Mouse (Mus musculus): ENCODE data around the gene Sufu. TPM values are rescaled to one million over a fixed set of nuclear protein-coding genes. Genes with fewer than 3 reads are reported as not detected.

Gene Sufu
- polyA plus RNA-seq, 1 experiment from 2014 or later, result 5.7 TPM

- H3K4me3 ChIP-seq (ENCODE audit: low read depth, low read length), result peak overlapping the region; percentile 85
- no peaks in the 10 kb centered on the region; the same call in 1 of the 2 replicates for H3K36me3 ChIP-seq (ENCODE audit: control insufficient read depth, insufficient read depth)
- no peaks in the 10 kb centered on the region for H3K9me3 ChIP-seq (replicated peaks; ENCODE audit: control insufficient read depth, low read length)
- peak overlapping the region; percentile 98 for H3K4me2 ChIP-seq (ENCODE audit: low read depth, low read length)
- no peak for ATAC-seq (ENCODE audit: low read depth)
- H3K27ac ChIP-seq (ENCODE audit: low read length), result peak overlapping the region; percentile 97
- WGBS (ENCODE audit: insufficient replicate concordance), result 0% methylated on average over 49 of the region's 50 CpGs
- peaks cover 32% of the 10 kb centered on the region for H3K4me1 ChIP-seq (ENCODE audit: control insufficient read depth, low read depth, low read length)
- no peaks in the 10 kb centered on the region for H3K27me3 ChIP-seq (ENCODE audit: control insufficient read depth, insufficient read depth, low read depth, low read length)
- H3K9ac ChIP-seq (ENCODE audit: low read depth, low read length), result peak overlapping the region; percentile 91
Measured at GRCm38 (mm10) chr19:46500581-46501341, 104.1 kb downstream of the Sufu start.

GRCm38 (mm10) chr19:46501401-46502068, 104.8 kb downstream of the Sufu start, which contains the start of gene Trim8:
Trim8 (plus strand) TSS chr19:46501702.
- Histone ChIP-seq H3K4me3 (ENCODE audit: low read depth, low read length) (peak within 1 kb of the TSS; percentile 85), H3K27me3 (ENCODE audit: control insufficient read depth, insufficient read depth, low read depth, low read length) (no peaks in the 10 kb centered on the region), H3K27ac (ENCODE audit: low read length) (peak within 1 kb of the TSS; percentile 97), H3K9ac (ENCODE audit: low read depth, low read length) (peak within 1 kb of the TSS; percentile 91), H3K4me2 (ENCODE audit: low read depth, low read length) (peak within 1 kb of the TSS; percentile 98), H3K4me1 (ENCODE audit: control insufficient read depth, low read depth, low read length) (peaks cover 40% of the 10 kb centered on the region), H3K36me3 (ENCODE audit: control insufficient read depth, insufficient read depth) (no peaks in the 10 kb centered on the region; the same call in 1 of the 2 replicates), H3K9me3 (replicated peaks; ENCODE audit: control insufficient read depth, low read length) (no peaks in the 10 kb centered on the region)
- WGBS (ENCODE audit: insufficient replicate concordance), result under 1% methylated on average over 60 of the region's 64 CpGs
- ATAC-seq (ENCODE audit: low read depth), result peak; percentile 8

GRCm38 (mm10) chr19:46502069-46502455, 105.4 kb downstream of the Sufu start:
- 0 out of 2 replicates have a peak, but pooled peaks have one; percentile 5 for ATAC-seq (ENCODE audit: low read depth)
- H3K4me1 ChIP-seq (ENCODE audit: control insufficient read depth, low read depth, low read length), result peaks cover 45% of the 10 kb centered on the region

GRCm38 (mm10) chr19:46502471-46503166, 105.9 kb downstream of the Sufu start:
- peak; percentile 57 for ATAC-seq (ENCODE audit: low read depth)
- Histone ChIP-seq H3K9ac (ENCODE audit: low read depth, low read length) (peak overlapping the region; percentile 91), H3K4me3 (ENCODE audit: low read depth, low read length) (peak overlapping the region; percentile 85), H3K4me1 (ENCODE audit: control insufficient read depth, low read depth, low read length) (peaks cover 49% of the 10 kb centered on the region), H3K27ac (ENCODE audit: low read length) (peak overlapping the region; percentile 97), H3K36me3 (ENCODE audit: control insufficient read depth, insufficient read depth) (no peaks in the 10 kb centered on the region; the same call in 1 of the 2 replicates), H3K27me3 (ENCODE audit: control insufficient read depth, insufficient read depth, low read depth, low read length) (no peaks in the 10 kb centered on the region), H3K9me3 (replicated peaks; ENCODE audit: control insufficient read depth, low read length) (no peaks in the 10 kb centered on the region), H3K4me2 (ENCODE audit: low read depth, low read length) (peak overlapping the region; percentile 98)
- under 1% methylated on average over 53 of the region's 53 CpGs for WGBS (ENCODE audit: insufficient replicate concordance)

More at GRCm38 (mm10) chr19:46502069-46502455, 105.4 kb downstream of the Sufu start:
- no peaks in the 10 kb centered on the region for H3K27me3 ChIP-seq (ENCODE audit: control insufficient read depth, insufficient read depth, low read depth, low read length)
- H3K9me3 ChIP-seq (replicated peaks; ENCODE audit: control insufficient read depth, low read length), result no peaks in the 10 kb centered on the region
- H3K36me3 ChIP-seq (ENCODE audit: control insufficient read depth, insufficient read depth), result no peaks in the 10 kb centered on the region; the same call in 1 of the 2 replicates
- peak overlapping the region; percentile 98 for H3K4me2 ChIP-seq (ENCODE audit: low read depth, low read length)
- H3K4me3 ChIP-seq (ENCODE audit: low read depth, low read length), result peak overlapping the region; percentile 85
- H3K27ac ChIP-seq (ENCODE audit: low read length), result peak overlapping the region; percentile 97
- WGBS (ENCODE audit: insufficient replicate concordance), result 0% methylated on average over 45 of the region's 46 CpGs
- peak overlapping the region; percentile 91 for H3K9ac ChIP-seq (ENCODE audit: low read depth, low read length)

- no peaks in the 10 kb centered on the region for H3K27me3 ChIP-seq (ENCODE audit: control insufficient read depth, insufficient read depth, low read depth, low read length)
- H3K4me1 ChIP-seq (ENCODE audit: control insufficient read depth, low read depth, low read length), result peaks cover 58% of the 10 kb centered on the region
- H3K4me2 ChIP-seq (ENCODE audit: low read depth, low read length), result peak overlapping the region; percentile 98
- H3K27ac ChIP-seq (ENCODE audit: low read length), result peak overlapping the region; percentile 97
- peak; percentile 43 for ATAC-seq (ENCODE audit: low read depth)
- H3K9me3 ChIP-seq (replicated peaks; ENCODE audit: control insufficient read depth, low read length), result no peaks in the 10 kb centered on the region
- H3K4me3 ChIP-seq (ENCODE audit: low read depth, low read length), result peak overlapping the region; percentile 85
- peaks cover 4% of the 10 kb centered on the region; the same call in 1 of the 2 replicates for H3K36me3 ChIP-seq (ENCODE audit: control insufficient read depth, insufficient read depth)
- H3K9ac ChIP-seq (ENCODE audit: low read depth, low read length), result peak overlapping the region; percentile 91
- WGBS (ENCODE audit: insufficient replicate concordance), result under 1% methylated on average over 21 of the region's 21 CpGs
Measured at GRCm38 (mm10) chr19:46503351-46504084, 106.8 kb downstream of the Sufu start.

- Histone ChIP-seq H3K9me3 (replicated peaks; ENCODE audit: control insufficient read depth, low read length) (no peaks in the 10 kb centered on the region), H3K4me2 (ENCODE audit: low read depth, low read length) (peak overlapping the region; percentile 98), H3K4me3 (ENCODE audit: low read depth, low read length) (peak overlapping the region; percentile 85), H3K27me3 (ENCODE audit: control insufficient read depth, insufficient read depth, low read depth, low read length) (no peaks in the 10 kb centered on the region), H3K36me3 (ENCODE audit: control insufficient read depth, insufficient read depth) (peaks cover 4% of the 10 kb centered on the region; the same call in 1 of the 2 replicates), H3K4me1 (ENCODE audit: control insufficient read depth, low read depth, low read length) (peaks cover 62% of the 10 kb centered on the region), H3K27ac (ENCODE audit: low read length) (peak overlapping the region; percentile 97), H3K9ac (ENCODE audit: low read depth, low read length) (peak overlapping the region; percentile 91)
- peak; percentile 33 for ATAC-seq (ENCODE audit: low read depth)
- 4% methylated on average over 4 of the region's 4 CpGs for WGBS (ENCODE audit: insufficient replicate concordance)
Measured at GRCm38 (mm10) chr19:46504085-46504552, 107.4 kb downstream of the Sufu start.

GRCm38 (mm10) chr19:46504822-46505417, 108.2 kb downstream of the Sufu start:
- no peak for ATAC-seq (ENCODE audit: low read depth)

More at GRCm38 (mm10) chr19:46504822-46505417, 108.2 kb downstream of the Sufu start:
- H3K27ac ChIP-seq (ENCODE audit: low read length), result peak overlapping the region; percentile 97
- H3K27me3 ChIP-seq (ENCODE audit: control insufficient read depth, insufficient read depth, low read depth, low read length), result no peaks in the 10 kb centered on the region
- H3K36me3 ChIP-seq (ENCODE audit: control insufficient read depth, insufficient read depth), result peaks cover 6% of the 10 kb centered on the region; the same call in 1 of the 2 replicates
- no peaks in the 10 kb centered on the region for H3K9me3 ChIP-seq (replicated peaks; ENCODE audit: control insufficient read depth, low read length)
- H3K4me2 ChIP-seq (ENCODE audit: low read depth, low read length), result peak overlapping the region; percentile 98
- H3K9ac ChIP-seq (ENCODE audit: low read depth, low read length), result peak overlapping the region; percentile 91
- 41% methylated on average over 9 of the region's 9 CpGs for WGBS (ENCODE audit: insufficient replicate concordance)
- peak overlapping the region; percentile 85 for H3K4me3 ChIP-seq (ENCODE audit: low read depth, low read length)
- H3K4me1 ChIP-seq (ENCODE audit: control insufficient read depth, low read depth, low read length), result peaks cover 65% of the 10 kb centered on the region

Measured in liver, embryonic 16.5 days (tissue).